ENCODE assay signal across 11 mouse cellular contexts in genomic region chr16:10849965-10850861, GRCm38 (mm10). TPM values are rescaled to one million over a fixed set of nuclear protein-coding genes. Genes with fewer than 3 reads are reported as not detected.
DNase-seq lines count a peak whose midpoint lies in the region; ATAC-seq and TF ChIP-seq lines count a peak whose summit lies in the region.
"Had no signal": no experiment of that assay in that cellular context is flagged by ENCODE, and none has a peak within 500 bp of the region (broad histone marks: within the 10 kb centered on the region; RNA-seq: fewer than 3 reads in every experiment).

No protein-coding gene starts in this region.

- H3K9me3 ChIP-seq in hindbrain, postnatal 0 days (ENCODE audit: low read length), result no peaks in the 10 kb centered on the region
- no peaks in the 10 kb centered on the region for H3K9me3 ChIP-seq in hindbrain, embryonic 13.5 days

- no peak for TF ChIP-seq CTCF in hindbrain, postnatal 0 days (IDR thresholded peaks at IDR 0.05; ENCODE audit: low read depth)
- no peak for TF ChIP-seq CTCF in brain, embryonic 14.5 days (IDR thresholded peaks at IDR 0.05; ENCODE audit: borderline replicate concordance, extremely low read depth, insufficient read depth, insufficient read length)
- no peak for TF ChIP-seq CTCF in gastrocnemius, adult 2 months (IDR thresholded peaks at IDR 0.05)

- DNase-seq in hindbrain, postnatal 0 days (ENCODE audit: low spot score), result peak; percentile 70
- peak; percentile 62 for DNase-seq in brain, embryonic 14.5 days (ENCODE audit: low read depth)
- peak; percentile 86 for DNase-seq in gastrocnemius, adult 2 months
- peak; percentile 39 to 62 for DNase-seq in kidney, postnatal 4 days
- DNase-seq in lung, postnatal 4 days, result peak; percentile 79 to 90
- no peak for DNase-seq in c-Kit-positive CD71-positive TER-119-positive erythroid progenitor cells, embryonic 14.5 days (ENCODE audit: low spot score)

- no peak for ATAC-seq in hindbrain, postnatal 0 days
- no peak for ATAC-seq in hindbrain, embryonic 13.5 days (ENCODE audit: low FRiP score)
- ATAC-seq in megakaryocyte progenitor cell, adult 5-6 weeks (replicated peaks; ENCODE audit: poor library complexity), result no peak

- TF ChIP-seq POLR2A in brain, embryonic 14.5 days (IDR thresholded peaks at IDR 0.05; ENCODE audit: borderline replicate concordance, extremely low read depth, insufficient read depth, insufficient read length, poor library complexity, severe bottlenecking), result no peak

- intact Hi-C loops in gastrocnemius, adult 2 months (cut with DNase I), result no loop called here

- no peak overlapping the region for H3K4me2 ChIP-seq in hindbrain, postnatal 0 days (ENCODE audit: low read depth, low read length)
- H3K4me2 ChIP-seq in hindbrain, embryonic 13.5 days, result no peak overlapping the region

- H3K27ac ChIP-seq in hindbrain, postnatal 0 days, result no peak overlapping the region; the same call in 1 of the 2 replicates
- no peak overlapping the region for H3K27ac ChIP-seq in hindbrain, embryonic 13.5 days
- peak overlapping the region; percentile 86 for H3K27ac ChIP-seq in gastrocnemius, adult 2 months

- H3K4me1 ChIP-seq in hindbrain, postnatal 0 days (ENCODE audit: insufficient read depth, low read length), result 0 out of 2 replicates have a peak, but pooled peaks cover 3% of the 10 kb centered on the region
- H3K4me1 ChIP-seq in hindbrain, embryonic 13.5 days (replicated peaks), result 0 out of 2 replicates have a peak, but pooled peaks cover 9% of the 10 kb centered on the region

- no peaks in the 10 kb centered on the region for H3K27me3 ChIP-seq in hindbrain, postnatal 0 days (ENCODE audit: insufficient read depth, low read length)
- no peaks in the 10 kb centered on the region for H3K27me3 ChIP-seq in hindbrain, embryonic 13.5 days

- H3K36me3 ChIP-seq in hindbrain, postnatal 0 days (ENCODE audit: insufficient read depth, low read length), result no peaks in the 10 kb centered on the region
- no peaks in the 10 kb centered on the region for H3K36me3 ChIP-seq in hindbrain, embryonic 13.5 days

- 43% methylated on average over 12 of the region's 12 CpGs for WGBS in hindbrain, postnatal 0 days
- WGBS in hindbrain, embryonic 13.5 days, result 77% methylated on average over 12 of the region's 12 CpGs

- no peak overlapping the region for H3K9ac ChIP-seq in hindbrain, postnatal 0 days (replicated peaks; ENCODE audit: low read length)
- H3K9ac ChIP-seq in hindbrain, embryonic 13.5 days, result no peak overlapping the region

- no peak overlapping the region for H3K4me3 ChIP-seq in hindbrain, postnatal 0 days (ENCODE audit: low read length)
- H3K4me3 ChIP-seq in hindbrain, embryonic 13.5 days, result no peak overlapping the region
- H3K4me3 ChIP-seq in gastrocnemius, adult 2 months, result peak overlapping the region; percentile 28
- H3K4me3 ChIP-seq: myocyte had no signal

RNA-seq across cellular contexts. Expression of gene Rmi2, which starts 15.4 kb away (rescaled TPM):
- 1.3 and 4.1 TPM in 2 replicates for total RNA-seq in hindbrain, postnatal 0 days (2014; rRNA removed)
- polyA plus RNA-seq in hindbrain, postnatal 0 days (2015; fragmentation: Nextera tagmentation; extraction: Ambion mirVana), result 0.58 and 0.64 TPM in 2 replicates
- polyA plus RNA-seq in hindbrain, embryonic 13.5 days (2015; fragmentation: Nextera tagmentation; extraction: Ambion mirVana), result 0.39 and 0.54 TPM in 2 replicates
- 2.3 and 3.0 TPM in 2 replicates for polyA plus RNA-seq in brain, embryonic 14.5 days (2012; rRNA removed)
- 1 to 10 TPM; 1.2 to 1.9 TPM for total RNA-seq in gastrocnemius, adult 2 months (2021)
- 6.9 and 8.2 TPM in 2 replicates for total RNA-seq in megakaryocyte progenitor cell, adult 5-6 weeks (2015)
- total RNA-seq in megakaryocyte progenitor cell, adult 5-6 weeks (2017), result 6.0 and 6.9 TPM in 2 replicates

RNA-seq across cellular contexts. Expression of gene Gm11172, which starts 37.5 kb away (rescaled TPM):
- total RNA-seq in hindbrain, postnatal 0 days (2014; rRNA removed), result not detected in 2 replicates
- polyA plus RNA-seq in hindbrain, postnatal 0 days (2015; fragmentation: Nextera tagmentation; extraction: Ambion mirVana), result not detected in 2 replicates
- polyA plus RNA-seq in hindbrain, embryonic 13.5 days (2015; fragmentation: Nextera tagmentation; extraction: Ambion mirVana), result not detected in 2 replicates
- polyA plus RNA-seq in brain, embryonic 14.5 days (2012; rRNA removed), result not detected in 2 replicates
- total RNA-seq in gastrocnemius, adult 2 months (2021), result not detected
- total RNA-seq in megakaryocyte progenitor cell, adult 5-6 weeks (2015), result not detected in 2 replicates
- not detected in 2 replicates for total RNA-seq in megakaryocyte progenitor cell, adult 5-6 weeks (2017)
- total RNA-seq: gastrocnemius, postnatal 4 days; MEL had no signal
- polyA plus RNA-seq: myocyte had no signal

RNA-seq across cellular contexts. Expression of gene Prm1, which starts 44.6 kb away (rescaled TPM):
- not detected in 2 replicates for total RNA-seq in hindbrain, postnatal 0 days (2014; rRNA removed)
- 0.70 TPM in 1 of 2 replicates, not detected in the other for polyA plus RNA-seq in hindbrain, postnatal 0 days (2015; fragmentation: Nextera tagmentation; extraction: Ambion mirVana)
- not detected in 2 replicates for polyA plus RNA-seq in hindbrain, embryonic 13.5 days (2015; fragmentation: Nextera tagmentation; extraction: Ambion mirVana)
- polyA plus RNA-seq in brain, embryonic 14.5 days (2012; rRNA removed), result not detected in 2 replicates
- total RNA-seq in gastrocnemius, adult 2 months (2021), result not detected
- not detected in 2 replicates for total RNA-seq in megakaryocyte progenitor cell, adult 5-6 weeks (2015)
- not detected in 2 replicates for total RNA-seq in megakaryocyte progenitor cell, adult 5-6 weeks (2017)
- total RNA-seq: gastrocnemius, postnatal 4 days; MEL had no signal
- polyA plus RNA-seq: myocyte had no signal

RNA-seq across cellular contexts. Expression of gene Prm2, which starts 54.3 kb away (rescaled TPM):
- not detected in 2 replicates for total RNA-seq in hindbrain, postnatal 0 days (2014; rRNA removed)
- not detected in 2 replicates for polyA plus RNA-seq in hindbrain, postnatal 0 days (2015; fragmentation: Nextera tagmentation; extraction: Ambion mirVana)
- polyA plus RNA-seq in hindbrain, embryonic 13.5 days (2015; fragmentation: Nextera tagmentation; extraction: Ambion mirVana), result not detected in 2 replicates
- not detected in 2 replicates for polyA plus RNA-seq in brain, embryonic 14.5 days (2012; rRNA removed)
- total RNA-seq in gastrocnemius, adult 2 months (2021), result not detected
- total RNA-seq in megakaryocyte progenitor cell, adult 5-6 weeks (2015), result not detected in 2 replicates
- total RNA-seq in megakaryocyte progenitor cell, adult 5-6 weeks (2017), result not detected in 2 replicates
- total RNA-seq: gastrocnemius, postnatal 4 days; MEL had no signal
- polyA plus RNA-seq: myocyte had no signal

RNA-seq across cellular contexts. Expression of gene Prm3, which starts 59.5 kb away (rescaled TPM):
- not detected in 2 replicates for total RNA-seq in hindbrain, postnatal 0 days (2014; rRNA removed)
- polyA plus RNA-seq in hindbrain, postnatal 0 days (2015; fragmentation: Nextera tagmentation; extraction: Ambion mirVana), result not detected in 2 replicates
- polyA plus RNA-seq in hindbrain, embryonic 13.5 days (2015; fragmentation: Nextera tagmentation; extraction: Ambion mirVana), result not detected in 2 replicates
- polyA plus RNA-seq in brain, embryonic 14.5 days (2012; rRNA removed), result not detected in 2 replicates
- not detected for total RNA-seq in gastrocnemius, adult 2 months (2021)
- not detected in 2 replicates for total RNA-seq in megakaryocyte progenitor cell, adult 5-6 weeks (2015)
- not detected in 2 replicates for total RNA-seq in megakaryocyte progenitor cell, adult 5-6 weeks (2017)
- total RNA-seq: gastrocnemius, postnatal 4 days; MEL had no signal
- polyA plus RNA-seq: myocyte had no signal
